Mouse (Mus musculus): ENCODE measurements around the gene Metap2. TPM values are rescaled to one million over a fixed set of nuclear protein-coding genes. Genes with fewer than 3 reads are reported as not detected.

Metap2 gene
- polyA plus RNA-seq, 1 experiment, result 146 TPM

DNA sequence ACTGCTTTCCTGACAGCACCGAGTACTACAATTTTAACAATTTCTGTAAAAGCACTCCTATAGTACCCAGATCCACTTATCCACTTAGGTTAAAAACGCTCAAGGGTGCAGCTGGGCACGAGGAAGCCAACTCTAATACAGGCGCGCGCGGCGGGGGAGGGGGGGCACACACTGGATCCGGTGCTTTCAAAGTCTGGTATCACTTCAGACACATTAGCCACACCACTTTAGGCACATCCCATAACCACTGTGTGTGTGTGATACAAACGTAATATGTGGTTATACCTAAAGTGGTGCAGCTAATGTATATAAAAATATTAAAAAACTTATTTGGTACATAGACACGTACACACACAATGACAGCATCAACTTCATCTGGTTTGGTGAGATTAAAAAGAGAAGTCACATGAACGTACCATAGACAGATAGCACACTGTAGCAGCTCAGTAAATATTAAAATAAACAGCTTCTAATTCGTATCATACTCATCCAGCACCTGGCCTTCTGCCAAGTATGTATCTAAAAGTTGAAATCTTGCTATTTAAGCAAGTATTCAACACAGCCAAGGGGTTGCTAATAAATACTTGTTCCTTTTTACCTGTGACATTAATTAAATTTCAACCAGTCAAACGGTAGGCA is 10.9 kb downstream of the Metap2 start:
- H3K4me3 ChIP-seq (replicated peaks), result peak overlapping the region; percentile 56

GRCm38 (mm10) chr10:93882738-93883364 is 14.0 kb downstream of the Metap2 start:
- Histone ChIP-seq H3K27me3 (ENCODE audit: control insufficient read depth) (no peaks in the 10 kb centered on the region), H3K4me1 (ENCODE audit: control insufficient read depth) (peaks cover 87% of the 10 kb centered on the region), H3K4me3 (replicated peaks) (peak overlapping the region; percentile 50), H3K9me3 (ENCODE audit: control insufficient read depth, low read length) (no peaks in the 10 kb centered on the region), H3K36me3 (ENCODE audit: control insufficient read depth) (peaks cover 98% of the 10 kb centered on the region)
- no peak for TF ChIP-seq TAL1 (IDR thresholded peaks at IDR 0.05; ENCODE audit: low read length)
- TF ChIP-seq GATA1 (IDR thresholded peaks at IDR 0.05; ENCODE audit: low read length), result no peak; the same call in 1 of the 2 replicates

More for the DNA sequence above, 10.9 kb downstream of the Metap2 start:
- Histone ChIP-seq H3K4me1 (ENCODE audit: control insufficient read depth) (peaks cover 79% of the 10 kb centered on the region), H3K27me3 (ENCODE audit: control insufficient read depth) (no peaks in the 10 kb centered on the region), H3K36me3 (ENCODE audit: control insufficient read depth) (peaks cover 80% of the 10 kb centered on the region), H3K9me3 (ENCODE audit: control insufficient read depth, low read length) (no peaks in the 10 kb centered on the region)
- TF ChIP-seq TAL1 (IDR thresholded peaks at IDR 0.05; ENCODE audit: low read length) (peak; percentile 37; the same call in 1 of the 3 replicates), GATA1 (IDR thresholded peaks at IDR 0.05; ENCODE audit: low read length) (no peak; the same call in 1 of the 2 replicates)

DNA sequence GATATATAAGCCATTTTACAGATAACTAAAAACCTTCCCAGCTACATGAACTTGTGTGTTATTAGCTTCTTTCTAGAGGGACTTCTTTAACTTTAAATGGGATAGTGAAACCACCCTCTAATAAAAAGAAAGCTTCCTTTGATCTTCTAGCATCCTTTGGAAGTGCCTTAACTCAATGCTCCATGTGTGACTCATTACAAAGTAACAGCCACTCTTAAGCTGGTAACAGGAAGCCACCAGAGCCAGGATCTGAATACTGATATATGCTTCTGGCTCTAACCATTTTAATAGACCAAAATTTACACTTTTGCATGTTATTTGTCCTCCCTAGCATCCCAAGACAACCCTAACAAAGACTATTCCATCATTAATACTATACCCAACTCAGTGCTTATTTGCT is 15.0 kb downstream of the Metap2 start:
- TF ChIP-seq TAL1 (IDR thresholded peaks at IDR 0.05; ENCODE audit: low read length) (no peak), GATA1 (IDR thresholded peaks at IDR 0.05; ENCODE audit: low read length) (no peak)
- peaks cover 92% of the 10 kb centered on the region for H3K36me3 ChIP-seq (ENCODE audit: control insufficient read depth)
- no peak overlapping the region for H3K4me3 ChIP-seq (replicated peaks)
- H3K4me1 ChIP-seq (ENCODE audit: control insufficient read depth), result peaks cover 81% of the 10 kb centered on the region
- H3K27me3 ChIP-seq (ENCODE audit: control insufficient read depth), result no peaks in the 10 kb centered on the region
- H3K9me3 ChIP-seq (ENCODE audit: control insufficient read depth, low read length), result no peaks in the 10 kb centered on the region

DNA sequence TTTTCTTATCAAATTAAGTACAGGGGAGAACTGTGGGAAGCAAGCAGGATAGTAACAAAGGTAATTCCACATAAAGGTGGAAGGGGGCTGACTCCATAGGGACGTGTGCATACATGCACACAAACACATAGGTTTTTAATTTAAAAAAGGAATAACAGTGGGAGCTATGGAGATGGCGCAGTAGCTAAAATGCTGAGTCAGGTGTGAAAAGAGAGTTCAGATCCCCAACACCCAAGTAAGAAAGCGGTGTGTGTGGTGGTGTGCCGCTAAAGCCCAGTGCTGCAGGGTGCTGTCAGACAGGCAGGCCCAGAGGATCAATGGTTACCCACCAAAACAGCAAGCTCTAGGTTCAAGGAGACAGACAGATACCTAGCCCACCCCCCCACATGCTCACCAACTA is 18.2 kb downstream of the Metap2 start:
- Histone ChIP-seq H3K9me3 (ENCODE audit: control insufficient read depth, low read length) (no peaks in the 10 kb centered on the region), H3K4me3 (replicated peaks) (no peak overlapping the region), H3K36me3 (ENCODE audit: control insufficient read depth) (peaks cover 91% of the 10 kb centered on the region), H3K4me1 (ENCODE audit: control insufficient read depth) (peaks cover 57% of the 10 kb centered on the region), H3K27me3 (ENCODE audit: control insufficient read depth) (no peaks in the 10 kb centered on the region)
- TF ChIP-seq GATA1 (IDR thresholded peaks at IDR 0.05; ENCODE audit: low read length) (no peak), TAL1 (IDR thresholded peaks at IDR 0.05; ENCODE audit: low read length) (no peak)

GRCm38 (mm10) chr10:93876772-93877171 is 20.1 kb downstream of the Metap2 start:
- Histone ChIP-seq H3K36me3 (ENCODE audit: control insufficient read depth) (peaks cover 93% of the 10 kb centered on the region), H3K4me3 (replicated peaks) (no peak overlapping the region)
- TF ChIP-seq GATA1 (IDR thresholded peaks at IDR 0.05; ENCODE audit: low read length) (no peak), TAL1 (IDR thresholded peaks at IDR 0.05; ENCODE audit: low read length) (no peak)

GRCm38 (mm10) chr10:93868886-93869285 is 28.0 kb downstream of the Metap2 start:
- H3K36me3 ChIP-seq (ENCODE audit: control insufficient read depth), result peaks cover 99% of the 10 kb centered on the region
- H3K4me1 ChIP-seq (ENCODE audit: control insufficient read depth), result no peaks in the 10 kb centered on the region
- no peak overlapping the region for H3K4me3 ChIP-seq (replicated peaks)
- TF ChIP-seq GATA1 (IDR thresholded peaks at IDR 0.05; ENCODE audit: low read length), result no peak
- TF ChIP-seq TAL1 (IDR thresholded peaks at IDR 0.05; ENCODE audit: low read length), result no peak
- H3K9me3 ChIP-seq (ENCODE audit: control insufficient read depth, low read length), result no peaks in the 10 kb centered on the region
- no peaks in the 10 kb centered on the region for H3K27me3 ChIP-seq (ENCODE audit: control insufficient read depth)

More at GRCm38 (mm10) chr10:93876772-93877171, 20.1 kb downstream of the Metap2 start:
- no peaks in the 10 kb centered on the region for H3K9me3 ChIP-seq (ENCODE audit: control insufficient read depth, low read length)
- no peaks in the 10 kb centered on the region for H3K27me3 ChIP-seq (ENCODE audit: control insufficient read depth)
- H3K4me1 ChIP-seq (ENCODE audit: control insufficient read depth), result peaks cover 38% of the 10 kb centered on the region

DNA sequence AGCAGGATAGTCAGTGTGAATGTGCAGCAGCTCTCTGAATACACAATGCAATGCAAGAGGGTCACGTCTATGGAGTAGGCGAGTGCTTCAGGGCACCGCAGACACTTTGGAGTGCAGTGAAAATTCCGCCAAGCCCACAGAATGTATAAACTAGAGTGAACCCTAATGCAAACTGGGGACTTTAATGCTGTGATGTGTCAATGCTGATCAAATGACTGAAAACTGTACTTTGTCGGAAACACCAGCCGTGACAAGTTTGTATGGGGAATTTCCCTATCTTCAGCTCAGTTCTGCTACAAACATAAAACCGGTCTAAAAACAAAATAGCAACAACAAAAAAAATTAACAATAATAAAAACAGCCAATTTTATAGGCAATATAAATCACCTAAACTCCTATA is 28.5 kb downstream of the Metap2 start:
- Histone ChIP-seq H3K4me1 (ENCODE audit: control insufficient read depth) (no peaks in the 10 kb centered on the region), H3K4me3 (replicated peaks) (no peak overlapping the region), H3K27me3 (ENCODE audit: control insufficient read depth) (no peaks in the 10 kb centered on the region), H3K36me3 (ENCODE audit: control insufficient read depth) (peaks cover 99% of the 10 kb centered on the region), H3K9me3 (ENCODE audit: control insufficient read depth, low read length) (no peaks in the 10 kb centered on the region)
- TF ChIP-seq TAL1 (IDR thresholded peaks at IDR 0.05; ENCODE audit: low read length), result no peak
- TF ChIP-seq GATA1 (IDR thresholded peaks at IDR 0.05; ENCODE audit: low read length), result no peak

DNA sequence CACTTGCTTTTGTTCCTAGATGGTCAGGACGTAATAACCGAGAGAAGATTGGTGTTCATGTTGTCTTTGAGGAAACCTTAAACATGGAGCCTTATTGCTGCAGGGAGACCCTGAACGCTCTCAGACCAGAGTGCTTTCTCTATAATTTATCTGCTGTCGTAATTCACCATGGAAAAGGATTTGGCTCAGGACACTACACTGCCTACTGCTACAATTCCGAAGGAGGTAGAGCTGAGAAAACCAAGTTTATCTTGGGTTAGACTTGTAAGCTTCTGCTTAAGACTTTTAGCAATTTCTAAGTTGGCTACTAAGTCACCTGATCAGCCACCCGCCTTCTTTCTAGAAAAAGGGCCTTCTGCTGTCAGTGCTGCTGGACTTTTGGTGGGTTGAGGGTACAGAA is 40.8 kb downstream of the Metap2 start:
- Histone ChIP-seq H3K36me3 (ENCODE audit: control insufficient read depth) (peaks cover 40% of the 10 kb centered on the region), H3K27me3 (ENCODE audit: control insufficient read depth) (no peaks in the 10 kb centered on the region), H3K4me3 (replicated peaks) (no peak overlapping the region), H3K4me1 (ENCODE audit: control insufficient read depth) (no peaks in the 10 kb centered on the region), H3K9me3 (ENCODE audit: control insufficient read depth, low read length) (no peaks in the 10 kb centered on the region)
- no peak for TF ChIP-seq TAL1 (IDR thresholded peaks at IDR 0.05; ENCODE audit: low read length)
- TF ChIP-seq GATA1 (IDR thresholded peaks at IDR 0.05; ENCODE audit: low read length), result no peak

DNA sequence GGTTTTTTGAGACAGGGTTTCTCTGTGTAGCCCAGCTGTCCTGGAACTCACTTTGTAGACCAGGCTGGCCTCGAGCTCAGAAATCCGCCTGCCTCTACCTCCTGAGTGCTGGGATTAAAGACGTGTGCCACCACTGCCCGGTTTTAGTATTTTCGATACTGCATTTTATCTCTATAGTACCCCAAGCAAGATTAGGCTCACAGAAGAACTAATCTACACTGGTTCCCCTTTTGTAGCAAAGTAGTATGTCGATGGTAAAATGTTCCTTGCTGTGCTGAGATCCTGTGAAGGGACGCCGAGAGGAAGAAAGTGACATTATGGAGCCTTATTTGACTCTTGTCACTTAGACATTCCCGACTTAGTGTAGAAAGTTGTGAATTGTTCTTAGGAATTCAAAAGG is 41.8 kb downstream of the Metap2 start:
- Histone ChIP-seq H3K4me1 (ENCODE audit: control insufficient read depth) (no peaks in the 10 kb centered on the region), H3K9me3 (ENCODE audit: control insufficient read depth, low read length) (no peaks in the 10 kb centered on the region), H3K36me3 (ENCODE audit: control insufficient read depth) (peaks cover 30% of the 10 kb centered on the region), H3K27me3 (ENCODE audit: control insufficient read depth) (no peaks in the 10 kb centered on the region), H3K4me3 (replicated peaks) (no peak overlapping the region)
- no peak for TF ChIP-seq TAL1 (IDR thresholded peaks at IDR 0.05; ENCODE audit: low read length)
- TF ChIP-seq GATA1 (IDR thresholded peaks at IDR 0.05; ENCODE audit: low read length), result no peak
